Mouse (Mus musculus) C2C12 (cell line): ENCODE measurements around the gene Ccdc30.

Experiments
- CTCF ChIP-seq: IDR thresholded peaks from one replicate; pipeline ENCODE4 v1.5.1; 2011; ENCODE audit not compliant: control insufficient read depth, insufficient read depth, insufficient read length
- MAX ChIP-seq: IDR thresholded peaks from one replicate; pipeline ENCODE4 v1.6.1; 2011; ENCODE audit warnings: mild to moderate bottlenecking, control low read depth

DNA sequence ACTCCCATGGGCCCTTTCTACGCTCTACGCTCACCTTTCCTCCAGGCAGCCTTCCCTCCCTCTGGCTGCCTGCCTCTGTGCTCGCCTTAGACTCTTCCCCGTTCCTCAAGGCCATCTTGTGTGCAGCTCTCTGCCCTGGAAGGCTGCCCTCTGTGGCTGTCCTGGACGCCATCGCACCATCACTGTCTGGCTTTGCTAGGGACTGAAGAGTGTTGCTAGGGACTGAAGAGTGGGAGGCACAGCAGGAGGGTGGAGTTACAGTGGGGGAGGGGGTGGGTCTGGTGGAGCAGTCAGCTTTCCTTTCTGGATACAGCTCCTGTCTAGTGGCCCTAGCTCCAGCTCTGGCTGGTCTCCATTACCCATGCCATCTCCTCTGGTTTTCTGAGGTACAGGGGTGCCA lies 27.2 kb upstream of the Ccdc30 start:
- TF ChIP-seq CTCF (no peak), MAX (no peak)
